Mouse (Mus musculus): ENCODE measurements around the gene Lrcol1. TPM values are rescaled to one million over a fixed set of nuclear protein-coding genes. Genes with fewer than 3 reads are reported as not detected.

The Lrcol1 gene
- total and polyA plus RNA-seq, 3 experiments = not detected

DNA sequence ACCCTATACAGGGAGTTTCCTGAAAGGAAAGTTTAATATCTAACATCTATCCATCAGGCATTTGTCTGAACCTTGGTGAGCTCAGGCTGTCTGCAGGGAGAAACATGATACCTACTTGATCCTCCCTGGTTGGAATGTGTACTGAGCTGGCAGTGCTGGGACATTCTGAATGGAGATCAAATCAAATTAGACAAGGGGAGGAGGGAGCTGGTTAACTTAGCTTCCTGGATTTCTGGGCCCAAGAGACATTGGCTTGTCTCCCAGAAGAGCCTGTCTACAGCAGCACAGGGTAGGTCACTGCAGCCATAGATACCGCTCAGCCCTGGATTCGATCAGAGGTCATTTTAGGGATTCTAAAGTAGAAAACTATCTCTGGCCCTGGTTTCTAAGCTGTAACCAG, 5.7 kb upstream of the Lrcol1 start:
- no peaks in the 10 kb centered on the region for H3K4me1 ChIP-seq (ENCODE audit: control insufficient read depth in 1 of 2, insufficient read depth in 2 of 2)
- H3K27me3 ChIP-seq (replicated peaks) = no peaks in the 10 kb centered on the region
- no peak overlapping the region for H3K9ac ChIP-seq (ENCODE audit: insufficient read depth, low read depth)
- in situ Hi-C loops (cut with MboI; ENCODE audit: low pct_ligation_motif_present, low pct_unique_long_range_greater_than_20kb, low sequenced_read_pairs) (no loop called here), dilution Hi-C loops (cut with MboI; ENCODE audit: extremely low pct_ligation_motif_present, extremely low pct_unique_long_range_greater_than_20kb, low sequenced_read_pairs) (no loop called here)
- no peaks in the 10 kb centered on the region for H3K79me2 ChIP-seq (replicated peaks; ENCODE audit: control insufficient read depth, extremely low read depth, insufficient read depth, poor library complexity, severe bottlenecking)
- TF ChIP-seq MXI1 (IDR thresholded peaks at IDR 0.05; ENCODE audit: low read depth, low read length) (no peak), KAT2A (IDR thresholded peaks at IDR 0.05; ENCODE audit: insufficient replicate concordance, low read length) (no peak), CHD2 (IDR thresholded peaks at IDR 0.05; ENCODE audit: low read length) (no peak), NELFE (IDR thresholded peaks at IDR 0.05; ENCODE audit: low read depth, low read length) (no peak), TCF12 (IDR thresholded peaks at IDR 0.05; ENCODE audit: low read depth, low read length) (no peak), POLR2A (IDR thresholded peaks at IDR 0.05; ENCODE audit: low read depth, low read length) (no peak), MEF2A (IDR thresholded peaks at IDR 0.05; ENCODE audit: borderline replicate concordance, low read depth, low read length) (no peak)
- no peaks in the 10 kb centered on the region for H3K9me3 ChIP-seq (replicated peaks; ENCODE audit: low read length)
- DNase-seq (ENCODE audit: extremely low read depth) = no peak
- no peak overlapping the region for H3K4me2 ChIP-seq (ENCODE audit: insufficient read depth, low read depth, poor library complexity, severe bottlenecking)
- H3K4me3 ChIP-seq (replicated peaks in 1 of 3; ENCODE audit: low read depth in 2 of 3, low read length in 2 of 3, poor library complexity in 1 of 3) = no peak overlapping the region
- H3K27ac ChIP-seq (ENCODE audit: insufficient read depth, low read depth) = no peak overlapping the region
- peaks cover 48 to 89% of the 10 kb centered on the region in 2 experiments for H3K36me3 ChIP-seq (replicated peaks in 1 of 2; ENCODE audit: control insufficient read depth in 1 of 2, insufficient read depth in 1 of 2, low read length in 1 of 2)

DNA sequence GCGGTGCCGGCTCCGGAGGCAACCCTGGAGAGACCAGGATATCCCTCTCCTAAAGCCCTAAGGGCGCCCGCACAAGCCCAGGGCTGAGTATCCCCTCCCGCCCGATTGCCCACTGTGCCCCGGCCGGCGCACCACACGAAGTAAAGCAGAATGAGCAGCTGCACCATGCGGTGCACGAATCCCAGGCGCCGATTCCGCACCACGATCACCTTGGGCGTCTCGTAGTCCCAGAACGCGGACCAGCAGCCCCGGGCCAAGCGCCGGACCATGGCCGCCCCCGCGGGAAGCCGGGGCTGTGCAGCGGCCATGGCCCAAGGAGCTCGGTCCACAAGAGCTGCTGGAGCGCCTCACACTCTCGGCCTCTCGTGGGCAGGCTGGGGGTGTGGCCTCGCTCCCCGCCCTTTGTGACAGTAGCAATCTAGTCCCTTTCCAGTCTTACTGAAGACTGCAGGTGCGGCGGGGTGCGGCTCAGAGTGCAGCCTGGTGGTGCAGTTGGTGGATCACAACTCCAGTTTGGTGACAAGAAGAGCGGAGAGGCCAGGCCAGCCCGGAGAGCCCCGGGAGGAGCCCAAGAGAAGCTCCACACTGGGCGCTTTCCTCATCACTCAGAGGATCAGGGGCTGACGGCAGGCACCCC, 1.8 kb upstream of the Lrcol1 start, which contains the start of gene P2rx2:
Gene P2rx2 (minus strand): TSS at position 565 of the 637 bp plus-strand sequence.
- H3K4me2 ChIP-seq (ENCODE audit: insufficient read depth, low read depth, poor library complexity, severe bottlenecking) = no peak within 1 kb of the TSS
- no peak for TF ChIP-seq ZKSCAN1 (IDR thresholded peaks at IDR 0.05; ENCODE audit: borderline replicate concordance, low read depth, low read length)
- TF ChIP-seq ZMIZ1 (IDR thresholded peaks at IDR 0.05; ENCODE audit: low read depth, low read length) = no peak
- no peak for TF ChIP-seq UBTF (IDR thresholded peaks at IDR 0.05; ENCODE audit: low read depth, low read length)
- TF ChIP-seq PAX5 (IDR thresholded peaks at IDR 0.05; ENCODE audit: low read length) = no peak
- TF ChIP-seq MYC (IDR thresholded peaks at IDR 0.05; ENCODE audit: low read depth, low read length) = no peak
- TF ChIP-seq NRF1 (IDR thresholded peaks at IDR 0.05; ENCODE audit: low read depth, low read length) = no peak
- no peak for TF ChIP-seq JUND (conservative IDR thresholded peaks at IDR 0.05; ENCODE audit: low read depth, low read length)
- no peak for TF ChIP-seq BHLHE40 (IDR thresholded peaks at IDR 0.05; ENCODE audit: low read depth, low read length)
- no peak for TF ChIP-seq POLR2AphosphoS2 (IDR thresholded peaks at IDR 0.05; ENCODE audit: low read depth, low read length)
- peaks cover 10 to 50% of the 10 kb centered on the region in 2 experiments for H3K36me3 ChIP-seq (replicated peaks in 1 of 2; ENCODE audit: control insufficient read depth in 1 of 2, insufficient read depth in 1 of 2, low read length in 1 of 2)
- DNase-seq (ENCODE audit: extremely low read depth) = no peak
- no peaks in the 10 kb centered on the region for H3K4me1 ChIP-seq (ENCODE audit: control insufficient read depth in 1 of 2, insufficient read depth in 2 of 2)
- dilution Hi-C loops (cut with MboI; ENCODE audit: extremely low pct_ligation_motif_present, extremely low pct_unique_long_range_greater_than_20kb, low sequenced_read_pairs) (no loop called here), in situ Hi-C loops (cut with MboI; ENCODE audit: low pct_ligation_motif_present, low pct_unique_long_range_greater_than_20kb, low sequenced_read_pairs) (no loop called here)
- no peaks in the 10 kb centered on the region for H3K9me3 ChIP-seq (replicated peaks; ENCODE audit: low read length)
- no peak within 1 kb of the TSS for H3K27ac ChIP-seq (ENCODE audit: insufficient read depth, low read depth)
- no peaks in the 10 kb centered on the region for H3K27me3 ChIP-seq (replicated peaks)
- no peak within 1 kb of the TSS for H3K4me3 ChIP-seq (replicated peaks in 1 of 3; ENCODE audit: low read depth in 2 of 3, low read length in 2 of 3, poor library complexity in 1 of 3)
- H3K9ac ChIP-seq (ENCODE audit: insufficient read depth, low read depth) = no peak within 1 kb of the TSS
- H3K79me2 ChIP-seq (replicated peaks; ENCODE audit: control insufficient read depth, extremely low read depth, insufficient read depth, poor library complexity, severe bottlenecking) = no peaks in the 10 kb centered on the region

Measured in CH12.LX (cell line).